Mouse (Mus musculus) C2C12 (cell line): ENCODE results near the gene Rnf180. TPM values are rescaled to one million over a fixed set of nuclear protein-coding genes. Genes with fewer than 3 reads are reported as not detected.

Source experiments
- H3K27me3 ChIP-seq: one replicate; pipeline ENCODE4 v1.6.1; 2011; ENCODE audit not compliant: control insufficient read depth, insufficient read depth, insufficient read length
- H3K36me3 ChIP-seq: one replicate; pipeline ENCODE4 v1.6.1; 2011; ENCODE audit not compliant: control insufficient read depth, insufficient read depth
- H3K4me3 ChIP-seq: one replicate; pipeline ENCODE4 v1.5.1; 2011; ENCODE audit warnings: mild to moderate bottlenecking, control low read depth; ENCODE audit not compliant: poor library complexity, insufficient read depth, severe bottlenecking
- H3K79me2 ChIP-seq: one replicate; pipeline ENCODE4 v1.6.1; 2011; ENCODE audit not compliant: control insufficient read depth, insufficient read depth
- H3K79me3 ChIP-seq: one replicate; pipeline ENCODE4 v1.6.1; 2011; ENCODE audit warnings: low read depth, control low read depth
- H3ac ChIP-seq: one replicate; pipeline ENCODE3; 2011; ENCODE audit warnings: low read depth; ENCODE audit not compliant: control insufficient read depth, insufficient read length
- CEBPB ChIP-seq: IDR thresholded peaks from one replicate; pipeline ENCODE4 v1.6.1; 2011; ENCODE audit warnings: low read depth, mild to moderate bottlenecking, control low read depth, moderate library complexity
- CTCF ChIP-seq: IDR thresholded peaks from one replicate; pipeline ENCODE4 v1.5.1; 2011; ENCODE audit not compliant: control insufficient read depth, insufficient read depth, insufficient read length
- FOSL1 ChIP-seq: IDR thresholded peaks from one replicate; pipeline ENCODE4 v1.8.0; 2011; ENCODE audit warnings: mild to moderate bottlenecking, low read length; ENCODE audit not compliant: poor library complexity, insufficient read depth, severe bottlenecking
- MAX ChIP-seq: IDR thresholded peaks from one replicate; pipeline ENCODE4 v1.6.1; 2011; ENCODE audit warnings: mild to moderate bottlenecking, control low read depth
- MYOD1 ChIP-seq: IDR thresholded peaks from one replicate; pipeline ENCODE4 v1.6.1; 2011; ENCODE audit warnings: low read depth; ENCODE audit not compliant: control insufficient read depth, insufficient read length
- MYOG ChIP-seq: IDR thresholded peaks from one replicate; pipeline ENCODE4 v1.6.1; 2011; ENCODE audit not compliant: control insufficient read depth, insufficient read length; ENCODE audit errors: extremely low read depth
- USF1 ChIP-seq: IDR thresholded peaks from one replicate; pipeline ENCODE4 v1.6.1; 2011; ENCODE audit warnings: low read depth, mild to moderate bottlenecking, control low read depth, moderate library complexity
- polyA plus RNA-seq: library from polyadenylated mRNA; unstranded; fragments of >200 nt; fragmentation: generic; extraction: Trizol; gene quantifications from one replicate; pipeline ENCODE4 v1.2.1, GENCODE M21; 2012; ENCODE audit warnings: missing spikeins

Rnf180 gene
- polyA plus RNA-seq, 1 experiment, result not detected

GRCm38 (mm10) chr13:105305513-105305912 is 10.9 kb upstream of the Rnf180 start:
- H3K79me2 ChIP-seq, result no peaks in the 10 kb centered on the region
- H3K79me3 ChIP-seq, result no peaks in the 10 kb centered on the region
- H3K27me3 ChIP-seq, result no peaks in the 10 kb centered on the region
- TF ChIP-seq CTCF (no peak), CEBPB (no peak), USF1 (no peak), MAX (no peak), MYOD1 (no peak), FOSL1 (no peak), MYOG (no peak)
- no peak overlapping the region for H3ac ChIP-seq
- H3K36me3 ChIP-seq, result no peaks in the 10 kb centered on the region
- no peak overlapping the region for H3K4me3 ChIP-seq

GRCm38 (mm10) chr13:105304054-105304453 is 9.4 kb upstream of the Rnf180 start:
- Histone ChIP-seq H3K36me3 (no peaks in the 10 kb centered on the region), H3K27me3 (no peaks in the 10 kb centered on the region), H3K4me3 (no peak overlapping the region), H3K79me3 (no peaks in the 10 kb centered on the region), H3K79me2 (no peaks in the 10 kb centered on the region), H3ac (no peak overlapping the region)
- TF ChIP-seq CEBPB (no peak), USF1 (no peak), MYOG (no peak), FOSL1 (no peak), MAX (no peak), CTCF (no peak), MYOD1 (no peak)

- Histone ChIP-seq H3K4me3 (no peak overlapping the region), H3K27me3 (no peaks in the 10 kb centered on the region), H3K79me2 (no peaks in the 10 kb centered on the region), H3K79me3 (no peaks in the 10 kb centered on the region), H3K36me3 (no peaks in the 10 kb centered on the region), H3ac (no peak overlapping the region)
- TF ChIP-seq CEBPB (no peak), MYOG (no peak), MYOD1 (no peak), MAX (no peak), USF1 (no peak)
Observed at GRCm38 (mm10) chr13:105300009-105300346, 5.4 kb upstream of the Rnf180 start.

GRCm38 (mm10) chr13:105299162-105300008 is 4.8 kb upstream of the Rnf180 start:
- Histone ChIP-seq H3K4me3 (no peak overlapping the region), H3K36me3 (no peaks in the 10 kb centered on the region), H3ac (no peak overlapping the region), H3K79me3 (no peaks in the 10 kb centered on the region), H3K27me3 (no peaks in the 10 kb centered on the region), H3K79me2 (no peaks in the 10 kb centered on the region)
- TF ChIP-seq MYOD1 (no peak), FOSL1 (no peak), USF1 (no peak), CTCF (no peak), CEBPB (no peak), MYOG (no peak), MAX (no peak)

- Histone ChIP-seq H3K79me3 (no peaks in the 10 kb centered on the region), H3K27me3 (no peaks in the 10 kb centered on the region), H3ac (no peak overlapping the region), H3K4me3 (no peak overlapping the region), H3K79me2 (no peaks in the 10 kb centered on the region), H3K36me3 (no peaks in the 10 kb centered on the region)
- no peak for TF ChIP-seq MAX
- no peak for TF ChIP-seq MYOD1
- TF ChIP-seq CTCF, result no peak
- TF ChIP-seq USF1, result no peak
- TF ChIP-seq FOSL1, result no peak
- TF ChIP-seq CEBPB, result no peak
- TF ChIP-seq MYOG, result no peak
Observed at GRCm38 (mm10) chr13:105293781-105294667, 591 bp downstream of the Rnf180 start.
